Mouse (Mus musculus) right cerebral cortex, postnatal 25 days (tissue): Measurements from ENCODE around the gene Crtap.

Experiments
- DNase-seq: peaks from one replicate; pipeline ENCODE4 v3.0.0; 2022

Crtap gene

GRCm38 (mm10) chr9:114389905-114390748 lies at the start of gene Crtap:
Gene Crtap (minus strand): TSS chr9:114390675.
- peak; percentile 65 for DNase-seq

GRCm38 (mm10) chr9:114435668-114436067 lies 45.2 kb upstream of the Crtap start:
- DNase-seq = no peak

- DNase-seq = no peak
Observed at GRCm38 (mm10) chr9:114428103-114428834, 37.8 kb upstream of the Crtap start.

- no peak for DNase-seq
Observed at GRCm38 (mm10) chr9:114427425-114427824, 37.0 kb upstream of the Crtap start.

GRCm38 (mm10) chr9:114426201-114426600 lies 35.7 kb upstream of the Crtap start:
- DNase-seq = no peak

GRCm38 (mm10) chr9:114425576-114425975 lies 35.1 kb upstream of the Crtap start:
- no peak for DNase-seq

GRCm38 (mm10) chr9:114421797-114422196 lies 31.3 kb upstream of the Crtap start:
- DNase-seq = no peak

GRCm38 (mm10) chr9:114421045-114421444 lies 30.6 kb upstream of the Crtap start:
- no peak for DNase-seq

GRCm38 (mm10) chr9:114420443-114420842 lies 30.0 kb upstream of the Crtap start:
- no peak for DNase-seq

- no peak for DNase-seq
Observed at GRCm38 (mm10) chr9:114418187-114418586, 27.7 kb upstream of the Crtap start.

- DNase-seq = no peak
Observed at GRCm38 (mm10) chr9:114416646-114417517, 26.4 kb upstream of the Crtap start.

- peak; percentile 18 for DNase-seq
Observed at GRCm38 (mm10) chr9:114415701-114416100, 25.2 kb upstream of the Crtap start.

GRCm38 (mm10) chr9:114413866-114414265 lies 23.4 kb upstream of the Crtap start:
- DNase-seq = no peak

GRCm38 (mm10) chr9:114412406-114412805 lies 21.9 kb upstream of the Crtap start:
- DNase-seq = no peak

- DNase-seq = no peak
Observed at GRCm38 (mm10) chr9:114411295-114411694, 20.8 kb upstream of the Crtap start.

- no peak for DNase-seq
Observed at GRCm38 (mm10) chr9:114410313-114410862, 19.9 kb upstream of the Crtap start.

- no peak for DNase-seq
Observed at GRCm38 (mm10) chr9:114407676-114408075, 17.2 kb upstream of the Crtap start.

- no peak for DNase-seq
Observed at GRCm38 (mm10) chr9:114401685-114402080, 11.2 kb upstream of the Crtap start.

GRCm38 (mm10) chr9:114400949-114401684 lies 10.6 kb upstream of the Crtap start, which contains the start of the genes Glb1 and Tmppe:
Gene Glb1 (plus strand): TSS chr9:114401076.
Gene Tmppe (plus strand): TSS chr9:114401105.
- DNase-seq = peak; percentile 78

- DNase-seq = no peak
Observed at GRCm38 (mm10) chr9:114400588-114400948, 10.1 kb upstream of the Crtap start.

- no peak for DNase-seq
Observed at GRCm38 (mm10) chr9:114399680-114400079, 9.2 kb upstream of the Crtap start.

- no peak for DNase-seq
Observed at GRCm38 (mm10) chr9:114395258-114395657, 4.8 kb upstream of the Crtap start.
